Mouse (Mus musculus) erythroblast, embryonic 14.5 days (primary cell): ENCODE data around the gene Wars.

Experiments
- GATA1 ChIP-seq: IDR thresholded peaks from 2 replicates; pipeline ENCODE4 v1.6.1; 2012; ENCODE audit warnings: low read length, inconsistent platforms, mixed read lengths
- TAL1 ChIP-seq: IDR thresholded peaks from 3 replicates; pipeline ENCODE4 v1.6.1; 2012; ENCODE audit warnings: low read length, inconsistent platforms, mixed read lengths

DNA sequence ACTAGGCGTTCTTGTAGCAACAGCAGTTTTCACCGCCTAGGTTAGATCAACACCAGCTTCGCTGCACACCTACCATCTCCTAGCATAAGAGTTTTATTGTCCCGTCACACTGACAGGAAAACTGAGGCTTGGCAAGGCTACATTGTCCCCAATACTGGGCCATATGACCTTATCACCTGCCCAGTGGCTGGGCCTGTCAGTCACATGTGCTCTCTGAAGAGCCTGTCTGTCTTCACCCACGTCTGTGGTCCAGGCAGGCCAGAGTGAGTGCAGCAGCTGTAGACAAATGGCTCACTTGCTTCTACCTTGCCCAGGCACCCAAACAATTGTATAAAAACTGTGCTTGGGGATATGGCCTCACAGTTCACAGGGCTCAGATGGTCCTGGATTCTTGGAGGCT is 44.9 kb upstream of the Wars start:
- no peak for TF ChIP-seq TAL1
- TF ChIP-seq GATA1: no peak
